Mouse (Mus musculus) cortical plate, adult 2 months (tissue): ENCODE data around the gene Krtap4-1.

Experiments used
- CTCF ChIP-seq: fragments of 200-500 bp; IDR thresholded peaks from 2 replicates; pipeline ENCODE4 v1.5.1; 2011; ENCODE audit warnings: mild to moderate bottlenecking, control low read depth, low read length; ENCODE audit not compliant: insufficient read depth; ENCODE audit errors: extremely low read depth
- POLR2A ChIP-seq: fragments of 200-500 bp; IDR thresholded peaks from 2 replicates; pipeline ENCODE4 v1.6.1; 2011; ENCODE audit warnings: mild to moderate bottlenecking, low read length, control low read depth; ENCODE audit not compliant: insufficient read depth; ENCODE audit errors: extremely low read depth

DNA sequence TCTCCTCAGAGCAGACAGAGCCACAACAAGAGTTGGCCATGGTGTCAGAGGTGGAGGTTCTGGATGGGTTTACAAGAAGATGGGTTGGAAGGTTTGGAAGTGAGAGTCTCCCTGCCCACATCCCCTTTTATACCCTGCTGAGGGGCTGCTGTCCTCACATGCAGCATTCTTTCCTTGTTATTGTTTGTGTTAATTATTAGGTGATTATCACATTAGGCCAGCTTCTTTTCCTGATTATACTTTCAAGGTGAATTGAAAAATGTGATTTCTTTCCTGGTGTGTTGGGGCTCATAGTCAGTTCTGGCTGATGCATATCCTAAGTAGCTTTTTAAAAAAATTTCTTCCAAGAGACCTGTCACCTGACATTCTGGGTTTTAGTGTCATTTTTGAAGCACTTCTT is 37.8 kb upstream of the Krtap4-1 start, which contains the start of gene Krtap4-6:
- TF ChIP-seq POLR2A (no peak), CTCF (no peak)
